Mouse (Mus musculus) layer of hippocampus, adult 9-11 months (tissue): ENCODE results near the gene Trim34a.
"Not testable (repeated sequence)": the region's sequence is repeated elsewhere in the genome, so short reads cannot be mapped to it uniquely, and the experiment has no call there.

Experiments used
- DNase-seq: peaks from one replicate; pipeline ENCODE4 v3.0.0; 2022

Trim34a gene

DNA sequence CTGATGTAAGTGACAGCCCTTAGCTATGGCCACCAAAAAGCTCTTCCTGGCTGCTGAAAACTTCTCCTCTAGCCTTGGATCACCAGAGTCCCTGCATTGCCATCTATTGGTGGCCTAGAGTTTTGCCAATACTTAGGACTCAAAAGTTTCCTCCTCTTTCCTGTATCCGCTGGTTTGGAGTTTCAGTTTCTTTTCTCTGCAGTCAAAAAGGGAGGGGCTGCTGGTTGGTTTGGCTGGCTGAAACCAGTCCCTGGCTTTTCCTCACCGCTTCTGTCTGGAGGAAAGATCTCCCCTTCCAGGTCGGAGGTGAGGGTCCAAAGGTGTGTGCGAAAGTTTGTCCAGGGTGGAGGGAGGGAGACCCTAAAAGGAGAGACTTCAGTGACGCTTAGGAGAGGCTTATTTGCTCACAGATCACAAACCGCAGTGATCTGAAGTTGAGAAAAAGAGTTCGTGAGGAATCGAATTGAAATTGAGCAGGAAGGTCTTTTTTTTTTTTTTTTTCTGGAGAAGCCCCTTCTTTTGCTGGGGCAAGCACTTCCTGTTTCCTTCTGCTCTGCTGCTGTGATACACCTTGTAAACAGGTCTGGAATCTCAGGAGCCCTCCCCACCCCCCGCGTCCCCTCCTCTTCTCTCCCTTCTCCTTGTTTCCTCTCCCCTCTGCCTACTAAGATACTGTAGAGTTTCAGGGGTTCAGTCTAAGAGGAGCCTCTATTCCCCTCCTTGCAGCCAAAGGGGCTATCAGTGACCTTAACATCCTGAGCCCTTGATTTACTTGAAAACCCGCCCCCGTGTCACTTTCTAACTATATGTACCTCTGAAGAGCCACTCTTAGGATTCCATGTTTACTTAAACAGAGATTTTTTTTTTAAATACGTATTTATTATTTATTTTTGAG lies at the start of gene Trim34a:
Gene Trim34a (plus strand): TSS at position 171 of the 895 bp plus-strand sequence.
- peak; percentile 18 for DNase-seq

DNA sequence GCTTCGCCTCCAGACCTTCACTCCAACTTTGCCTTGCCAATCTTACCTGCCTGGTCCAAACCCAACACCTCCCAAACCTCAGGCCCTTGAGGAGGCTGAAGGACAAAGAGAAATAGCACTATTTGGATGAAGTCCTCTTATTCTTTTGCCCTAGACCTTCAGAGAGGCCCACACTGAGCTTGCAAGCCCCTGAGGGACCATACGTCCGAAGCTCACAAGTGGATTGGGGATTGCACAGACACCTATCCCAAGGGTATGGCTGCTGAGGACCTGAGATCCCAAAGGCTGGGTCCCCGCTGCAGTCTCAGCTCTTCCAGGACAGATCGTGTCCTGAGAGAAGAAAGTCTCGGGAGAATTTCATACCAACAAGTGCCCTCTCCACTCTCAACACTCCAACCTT lies 48.4 kb upstream of the Trim34a start, which contains the start of gene Olfr649:
Gene Olfr649 (minus strand): TSS at position 101 of the 400 bp plus-strand sequence.
- DNase-seq, result no peak

GRCm38 (mm10) chr7:104199822-104200221 lies 44.4 kb upstream of the Trim34a start:
- peak; percentile 14 for DNase-seq

DNA sequence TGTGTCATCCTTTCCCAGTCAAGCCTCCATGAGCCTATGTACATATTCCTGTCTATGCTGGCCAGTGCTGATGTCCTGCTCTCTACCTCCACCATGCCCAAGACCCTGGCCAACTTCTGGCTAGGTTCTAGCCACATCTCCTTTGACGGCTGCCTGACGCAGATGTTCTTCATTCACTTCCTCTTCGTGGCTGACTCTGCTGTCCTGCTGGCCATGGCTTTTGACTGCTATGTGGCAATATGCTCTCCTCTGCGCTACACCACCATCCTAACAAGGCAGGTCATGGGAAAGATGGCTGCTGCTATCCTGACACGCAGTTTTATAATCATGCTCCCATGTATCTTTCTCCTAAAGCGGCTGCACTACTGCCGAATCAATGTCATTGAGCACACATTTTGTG lies 38.1 kb upstream of the Trim34a start:
- DNase-seq, result no peak

- DNase-seq, result no peak
Observed at GRCm38 (mm10) chr7:104216011-104216535, 28.2 kb upstream of the Trim34a start.

DNA sequence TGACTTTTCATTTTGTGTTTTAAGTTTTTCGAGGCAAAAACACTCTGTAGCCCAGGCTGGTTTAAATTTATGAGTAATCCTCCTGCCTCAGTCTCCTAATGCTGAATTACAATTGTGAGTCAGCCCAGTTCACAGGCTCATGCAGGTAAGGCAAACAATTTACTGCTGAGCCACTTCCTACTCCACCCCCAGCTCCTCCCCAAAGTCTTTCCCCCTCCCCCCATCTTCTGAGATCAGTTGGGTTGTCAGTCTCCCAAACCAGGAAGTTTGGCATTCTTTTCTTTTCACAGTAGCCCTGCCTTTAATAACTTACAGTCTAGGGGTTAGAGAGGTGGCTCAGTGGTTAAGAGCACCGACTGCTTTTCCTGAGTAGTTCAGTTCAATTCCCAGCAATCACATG lies 26.4 kb upstream of the Trim34a start:
- no peak for DNase-seq

DNA sequence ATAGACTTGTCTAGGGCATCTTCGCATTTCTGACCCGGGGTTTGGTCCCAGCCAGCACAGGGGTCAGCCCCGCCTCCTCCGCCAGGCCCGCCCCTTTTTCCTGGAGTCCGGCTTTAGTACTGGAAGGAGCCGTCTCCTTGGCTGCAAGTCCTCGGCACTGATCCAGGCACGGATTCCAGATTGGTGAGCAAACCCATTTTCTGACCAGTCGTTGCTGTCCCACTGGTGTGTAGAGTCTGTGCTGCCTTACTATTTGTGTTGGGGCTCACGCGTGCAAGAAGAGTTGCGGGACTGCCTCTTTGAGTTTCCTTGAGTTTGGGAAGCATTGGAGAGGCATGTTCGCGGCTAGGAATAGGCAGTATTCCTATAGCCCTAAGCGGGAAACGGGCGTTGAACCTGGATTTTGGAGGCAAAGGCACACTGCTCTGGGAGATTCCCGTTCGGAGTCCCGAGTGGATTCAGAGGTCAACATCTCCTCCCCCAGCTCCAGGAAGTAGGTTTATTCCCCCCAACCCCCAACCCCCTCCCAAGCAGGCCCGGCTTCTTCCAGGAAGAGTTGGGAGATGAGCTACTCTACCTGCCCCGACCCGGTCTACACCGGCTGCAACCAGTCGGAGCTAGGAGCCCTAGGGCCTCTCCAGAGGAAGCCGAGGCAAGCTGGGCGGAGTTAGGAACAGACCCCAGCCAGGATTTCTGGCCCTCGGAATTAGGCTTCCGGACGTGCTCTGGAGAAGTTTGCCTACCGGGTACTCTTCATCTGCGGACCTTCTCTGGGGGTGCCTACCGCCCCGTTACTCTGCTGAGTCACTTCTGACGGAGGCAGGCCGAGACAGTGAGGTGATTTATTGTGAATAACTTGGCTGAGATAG lies 25.3 kb upstream of the Trim34a start, which contains the start of gene Trim6:
Gene Trim6 (plus strand): TSS at position 93 of the 869 bp plus-strand sequence.
- DNase-seq, result no peak

DNA sequence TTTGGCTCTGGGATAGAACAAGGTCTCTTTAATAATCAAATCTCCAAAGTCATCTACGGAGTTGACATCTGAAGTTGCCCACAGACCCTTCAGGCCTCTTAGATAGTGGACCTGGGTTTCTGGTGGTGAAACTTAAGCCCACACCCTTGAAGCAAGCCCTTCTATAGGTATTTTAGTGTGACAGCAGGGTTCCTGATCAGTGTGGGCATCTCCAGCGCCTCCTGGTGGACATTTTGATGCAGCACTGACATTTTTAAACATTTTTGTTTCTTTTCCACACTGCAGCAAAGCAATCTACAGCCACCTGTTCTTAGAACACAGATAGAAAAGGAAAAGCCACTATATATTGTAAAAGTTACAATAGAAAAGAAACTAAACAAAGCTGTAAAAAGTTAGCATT lies 13.1 kb upstream of the Trim34a start:
- DNase-seq, result no peak

GRCm38 (mm10) chr7:104240857-104241256 lies 3.4 kb upstream of the Trim34a start:
- no peak for DNase-seq

DNA sequence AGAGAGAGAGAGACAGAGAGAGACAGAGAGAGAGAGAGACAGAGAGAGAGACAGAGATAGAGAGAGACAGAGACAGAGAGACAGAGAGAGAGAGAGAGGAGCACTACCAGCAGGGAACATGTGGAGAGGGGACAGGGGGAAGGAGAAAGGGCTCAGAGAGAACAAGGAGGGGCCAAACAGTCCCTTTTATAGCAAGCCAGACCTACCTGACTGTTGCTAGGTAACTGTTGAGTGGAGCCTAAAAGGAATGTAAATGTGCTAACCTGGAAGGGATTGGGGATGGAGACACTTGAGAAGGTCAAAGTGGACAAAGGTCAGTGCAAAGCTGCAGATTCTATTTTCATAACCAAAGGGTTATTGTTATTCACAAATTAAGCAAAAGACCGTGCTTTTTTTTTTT lies 641 bp upstream of the Trim34a start:
- no peak for DNase-seq

DNA sequence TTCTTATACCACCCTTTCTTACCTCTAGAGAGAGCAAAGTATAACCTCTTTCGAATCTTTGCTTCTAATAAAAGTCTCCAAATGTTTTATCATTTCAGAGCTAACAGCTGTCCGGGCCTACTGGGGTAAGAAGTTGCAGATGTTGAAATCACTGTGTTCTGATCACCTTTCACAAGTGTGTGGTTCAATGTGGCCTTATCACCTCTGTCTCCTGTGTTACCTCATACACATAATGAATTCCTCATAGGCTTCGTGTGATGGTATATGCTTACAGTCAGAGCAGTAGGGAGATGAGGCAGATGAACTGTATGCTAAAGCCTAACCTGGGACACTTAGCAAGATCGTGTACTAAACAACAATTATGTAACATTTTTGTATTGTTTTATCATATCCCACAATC lies 16.1 kb downstream of the Trim34a start:
- not testable (repeated sequence) for DNase-seq

- not testable (repeated sequence) for DNase-seq
Observed at GRCm38 (mm10) chr7:104265335-104265734, 21.1 kb downstream of the Trim34a start.

- DNase-seq, result not testable (repeated sequence)
Observed at GRCm38 (mm10) chr7:104279361-104279760, 35.1 kb downstream of the Trim34a start.

DNA sequence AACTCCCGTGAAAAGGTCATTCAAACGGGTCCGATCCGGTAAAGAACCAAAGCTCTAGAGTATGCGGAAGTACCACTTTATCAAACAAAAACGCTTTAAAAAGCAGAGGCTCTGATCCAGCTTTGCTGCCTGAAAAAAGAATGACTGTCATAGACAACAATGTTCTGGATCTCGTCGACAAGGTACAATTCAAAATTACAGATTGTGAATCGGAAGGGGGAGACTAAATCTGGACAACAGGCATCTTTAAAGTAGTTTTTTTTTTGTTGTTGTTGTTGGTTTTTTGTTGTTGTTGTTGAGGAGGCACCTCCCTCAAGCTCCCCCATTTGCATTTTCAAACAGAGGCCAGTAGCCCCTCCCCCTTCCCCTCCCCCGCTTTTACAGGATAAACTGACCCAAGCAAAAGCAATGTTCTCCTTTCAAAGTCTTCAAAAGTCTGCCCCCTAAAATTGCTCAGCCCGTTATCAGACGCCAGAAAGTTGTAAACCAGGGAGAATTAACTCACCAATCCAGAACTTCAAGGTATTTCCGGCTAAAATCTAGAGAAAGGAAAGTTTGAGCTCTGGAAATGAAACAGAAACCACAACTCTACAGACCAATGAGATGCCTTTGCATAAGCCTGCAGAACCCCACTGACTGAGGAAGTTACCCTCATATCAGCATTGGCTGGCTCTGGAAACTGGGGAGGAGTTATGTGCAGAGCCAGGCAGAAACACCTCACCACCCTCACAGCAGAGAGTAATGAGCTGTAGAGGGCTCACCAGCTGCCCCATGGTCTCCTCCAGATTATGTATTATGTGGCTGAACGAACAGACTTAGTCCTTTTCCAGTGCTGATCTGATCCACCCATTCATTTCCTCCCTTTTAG lies 43.6 kb downstream of the Trim34a start, which contains the start of gene Trim5:
Gene Trim5 (minus strand): TSS at position 519 of the 868 bp plus-strand sequence.
- not testable (repeated sequence) for DNase-seq

GRCm38 (mm10) chr7:104290641-104291040 lies 46.4 kb downstream of the Trim34a start:
- DNase-seq, result no peak

- no peak for DNase-seq
Observed at GRCm38 (mm10) chr7:104291638-104292400, 47.6 kb downstream of the Trim34a start.
